Mouse (Mus musculus) liver, postnatal 0 days (tissue): ENCODE data around the gene Smarcb1.

ENCODE experiments used
- CTCF ChIP-seq: sonication (generic); IDR thresholded peaks from 2 replicates; pipeline ENCODE4 v1.5.1; 2016; ENCODE audit warnings: antibody characterized with exemption, low read depth
- EP300 ChIP-seq: IDR thresholded peaks from 2 replicates; pipeline ENCODE4 v1.6.1; 2016; ENCODE audit warnings: antibody characterized with exemption, low read depth, mild to moderate bottlenecking

DNA sequence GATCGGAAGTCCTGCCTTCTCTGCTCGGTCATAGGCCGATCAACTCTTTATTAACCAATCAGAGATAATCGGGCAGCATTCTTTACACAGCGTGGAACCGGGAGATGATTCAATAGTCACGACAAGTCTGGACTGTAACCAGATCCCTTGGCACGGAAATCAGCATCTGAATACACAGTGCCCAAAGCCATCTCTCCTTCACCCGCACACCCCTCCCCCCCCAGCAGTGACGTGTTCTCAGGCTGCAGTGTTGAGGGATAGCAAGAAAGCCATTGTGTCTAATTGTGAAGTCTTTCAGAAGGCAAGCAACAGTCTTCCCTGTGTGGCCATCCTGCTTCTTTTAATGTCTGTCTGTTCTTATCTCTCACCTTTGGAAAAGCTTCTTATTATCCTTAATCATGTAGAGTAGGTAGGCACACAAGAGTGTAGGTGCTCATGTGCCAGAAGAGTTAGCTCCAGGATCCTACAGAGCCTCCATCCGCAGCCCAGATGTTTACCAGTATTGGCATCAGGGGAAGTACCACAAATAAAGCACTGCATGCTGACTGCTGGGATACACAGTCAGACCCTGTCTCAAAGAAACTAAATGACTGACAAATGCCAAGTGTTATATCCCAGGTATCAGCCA is 48.4 kb downstream of the Smarcb1 start:
- no peak for TF ChIP-seq CTCF
- TF ChIP-seq EP300, result no peak
